Mouse (Mus musculus) layer of hippocampus, postnatal 14 days (tissue): ENCODE measurements around the gene Gm10271. TPM values are rescaled to one million over a fixed set of nuclear protein-coding genes. Genes with fewer than 3 reads are reported as not detected.

Source experiments
- DNase-seq, 2 experiments: peaks; one replicate each; pipeline ENCODE4 v3.0.0; 2021 to 2022; ENCODE audit warnings: low spot score in 2 of 2, mixed read lengths in 1 of 2
- total RNA-seq, 2 experiments: library from RNA; stranded (reverse); gene quantifications; 2 replicates each; pipeline ENCODE4 v1.2.3; 2021

The Gm10271 gene
- total RNA-seq, 2 experiments from 2014 or later = not detected

- no peak for DNase-seq
Measured at GRCm38 (mm10) chr10:116980273-116980672, 7.9 kb upstream of the Gm10271 start.

DNA sequence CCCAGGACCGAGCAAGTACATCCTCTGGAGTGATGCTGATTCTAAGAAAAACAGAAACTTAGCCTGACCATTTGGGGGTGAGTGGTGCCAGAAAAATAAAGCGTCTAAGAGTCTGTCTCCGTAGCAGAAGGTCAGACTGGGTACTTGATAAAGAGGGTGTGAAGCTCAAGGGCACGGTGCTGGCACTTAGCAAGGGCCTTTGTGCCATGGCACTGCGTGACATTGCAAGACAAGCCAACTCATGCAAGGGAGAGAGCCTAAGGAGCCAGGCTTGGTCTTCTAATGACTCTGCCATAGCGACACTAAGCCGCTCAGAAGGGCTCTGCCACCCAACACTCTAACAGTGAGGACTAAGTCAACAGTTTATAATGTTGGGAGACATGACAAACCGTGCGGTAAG is 6.4 kb upstream of the Gm10271 start:
- DNase-seq = no peak

DNA sequence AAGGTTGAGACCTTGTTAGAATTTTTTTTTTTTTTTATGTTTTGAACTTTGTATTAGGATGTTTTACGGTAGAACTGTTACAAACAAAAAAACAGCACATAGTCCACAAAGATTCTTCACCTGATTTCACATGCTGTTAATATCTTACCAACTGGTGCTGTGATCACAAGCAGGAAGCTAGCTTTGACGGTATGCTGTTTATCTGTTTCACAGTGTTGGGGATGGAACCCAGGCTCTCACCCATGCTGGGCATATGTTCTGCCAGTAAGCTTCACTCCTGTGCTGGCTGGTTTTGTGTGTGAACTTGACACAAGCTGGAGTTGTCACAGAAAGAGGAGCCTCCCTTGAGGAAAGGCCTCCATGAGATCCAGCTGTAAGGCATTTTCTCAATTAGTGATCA is 5.4 kb upstream of the Gm10271 start:
- DNase-seq = no peak

DNA sequence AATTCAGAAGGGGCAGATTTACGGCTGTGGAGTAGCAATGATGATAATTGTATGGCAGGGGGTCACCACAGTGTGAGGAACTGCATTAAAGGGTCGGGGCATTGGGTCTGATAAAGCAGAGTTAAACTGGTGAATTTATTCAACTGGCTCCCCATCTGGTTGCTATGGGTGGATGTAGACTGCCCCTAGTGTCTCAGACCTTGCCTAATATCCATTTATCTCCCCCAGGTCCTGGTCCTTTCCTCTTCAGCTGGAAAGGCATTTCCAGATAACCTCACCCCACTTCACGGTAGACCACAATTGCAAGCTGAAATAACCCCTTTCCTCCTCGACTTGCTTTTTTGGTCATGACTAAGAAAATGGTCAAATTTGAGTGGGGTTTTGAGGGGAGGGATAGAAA is 5.0 kb upstream of the Gm10271 start:
- no peak for DNase-seq

GRCm38 (mm10) chr10:116968741-116969140 is 3.7 kb downstream of the Gm10271 start:
- DNase-seq = no peak

DNA sequence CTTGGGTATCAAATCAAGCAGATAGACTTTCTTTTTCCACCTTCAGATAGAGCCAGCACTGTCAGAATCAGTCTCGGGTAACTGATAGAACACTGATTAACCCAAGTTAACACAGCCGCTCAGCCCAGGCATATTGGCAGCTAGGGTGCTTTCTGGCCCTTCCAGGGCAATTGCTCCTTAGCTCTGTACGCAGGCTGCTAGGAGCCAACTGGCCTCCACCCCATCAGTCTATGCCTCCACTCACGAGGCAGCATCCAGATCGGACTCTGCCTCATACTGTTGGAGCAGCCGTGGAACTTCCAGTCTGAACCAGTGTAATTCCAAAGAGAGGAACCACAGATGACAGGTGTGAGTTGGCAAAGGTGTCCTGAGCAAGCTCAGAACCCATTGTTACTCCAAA is 6.3 kb downstream of the Gm10271 start:
- no peak for DNase-seq

- DNase-seq = no peak
Measured at GRCm38 (mm10) chr10:116965297-116965696, 7.1 kb downstream of the Gm10271 start.

GRCm38 (mm10) chr10:116964571-116964970 is 7.8 kb downstream of the Gm10271 start:
- DNase-seq = no peak

DNA sequence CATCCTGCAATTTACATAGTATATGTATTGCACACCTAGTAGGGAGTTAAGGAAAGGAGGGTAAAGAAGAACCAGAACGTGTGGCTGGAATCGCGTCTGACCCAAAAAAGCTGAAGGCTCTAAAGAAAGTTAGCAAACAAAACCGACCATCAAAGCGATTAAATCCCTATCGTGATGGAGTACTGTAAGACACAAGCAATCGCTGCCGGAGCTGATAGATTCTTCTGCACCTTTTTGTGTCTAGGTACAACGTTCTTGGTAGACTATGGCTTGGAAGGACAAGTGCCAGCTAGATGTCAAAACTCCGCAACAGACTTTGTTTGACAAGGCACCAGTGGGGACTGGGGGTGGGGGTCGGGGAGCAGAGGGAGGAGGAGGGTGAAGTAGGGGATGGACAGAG is 8.3 kb downstream of the Gm10271 start:
- DNase-seq = no peak

DNA sequence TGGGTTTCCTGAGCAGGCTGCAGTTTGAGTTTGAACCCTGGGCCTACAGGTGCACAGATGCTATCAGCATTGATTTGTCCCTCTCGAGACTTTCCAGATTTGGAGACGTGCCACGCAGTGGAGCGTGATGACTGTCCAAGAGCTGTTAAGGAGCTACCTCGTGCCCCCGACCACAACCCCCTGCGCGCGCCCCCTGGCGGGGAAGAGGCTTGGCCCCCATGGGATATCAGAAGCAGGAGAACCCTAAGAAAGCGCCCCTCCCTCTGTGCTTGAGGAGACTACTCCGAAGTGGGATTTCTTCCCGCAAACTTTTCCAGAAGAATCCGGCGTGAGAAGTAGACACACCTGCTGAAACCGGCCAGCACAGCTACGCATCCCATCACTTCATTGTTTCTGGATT is 9.6 kb downstream of the Gm10271 start:
- no peak for DNase-seq

DNA sequence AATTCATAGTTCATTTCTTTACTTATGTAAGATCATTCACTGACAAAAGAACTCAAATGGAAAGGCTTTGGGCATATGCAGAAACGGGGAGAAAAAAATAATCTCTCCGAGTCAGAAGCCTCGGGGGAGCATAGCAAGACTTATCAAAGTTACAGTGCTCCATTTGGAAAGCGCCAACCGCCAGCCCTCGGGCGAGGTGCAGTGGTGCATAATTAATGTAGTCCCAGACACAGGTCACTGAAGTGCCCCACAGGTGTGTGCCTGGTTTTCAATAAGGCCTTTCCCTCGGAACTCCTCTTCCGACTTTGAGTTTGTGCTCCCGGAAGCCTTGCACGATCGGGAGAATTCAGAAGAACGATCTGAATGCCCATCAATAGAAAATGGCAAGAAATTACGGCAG is 10.3 kb downstream of the Gm10271 start:
- DNase-seq = no peak

DNA sequence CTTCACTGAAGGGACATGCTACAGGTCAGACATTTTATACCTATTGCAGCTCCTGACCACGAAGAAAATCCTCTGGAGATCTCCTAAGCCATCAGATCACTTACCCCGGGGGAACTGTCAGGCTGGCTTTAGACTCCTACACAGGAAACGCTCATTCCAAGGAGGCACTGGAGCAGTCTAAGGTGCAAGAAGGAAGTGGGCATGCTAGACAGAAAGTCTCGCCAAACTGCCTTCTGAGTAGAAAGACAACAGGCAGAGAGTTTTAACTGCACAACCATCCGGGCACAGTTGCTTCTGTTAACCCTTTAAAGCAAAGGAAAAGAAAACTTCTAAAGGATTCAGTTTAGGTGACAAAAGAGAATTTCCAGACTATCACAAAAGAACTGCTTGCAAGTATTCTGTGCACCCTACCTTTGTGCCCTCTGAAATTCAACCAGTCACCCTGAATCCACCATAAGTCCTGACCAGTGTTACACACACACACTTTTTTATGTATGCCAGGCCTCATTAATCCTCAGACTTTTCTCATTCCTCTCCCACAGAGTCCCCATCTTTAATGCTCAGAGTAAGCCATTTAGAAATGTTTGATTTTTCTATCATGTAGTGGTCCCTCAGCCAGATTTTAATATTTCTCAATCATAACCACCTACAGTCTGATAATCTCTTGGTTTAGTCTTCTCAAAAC is 14.4 kb downstream of the Gm10271 start:
- DNase-seq = no peak

DNA sequence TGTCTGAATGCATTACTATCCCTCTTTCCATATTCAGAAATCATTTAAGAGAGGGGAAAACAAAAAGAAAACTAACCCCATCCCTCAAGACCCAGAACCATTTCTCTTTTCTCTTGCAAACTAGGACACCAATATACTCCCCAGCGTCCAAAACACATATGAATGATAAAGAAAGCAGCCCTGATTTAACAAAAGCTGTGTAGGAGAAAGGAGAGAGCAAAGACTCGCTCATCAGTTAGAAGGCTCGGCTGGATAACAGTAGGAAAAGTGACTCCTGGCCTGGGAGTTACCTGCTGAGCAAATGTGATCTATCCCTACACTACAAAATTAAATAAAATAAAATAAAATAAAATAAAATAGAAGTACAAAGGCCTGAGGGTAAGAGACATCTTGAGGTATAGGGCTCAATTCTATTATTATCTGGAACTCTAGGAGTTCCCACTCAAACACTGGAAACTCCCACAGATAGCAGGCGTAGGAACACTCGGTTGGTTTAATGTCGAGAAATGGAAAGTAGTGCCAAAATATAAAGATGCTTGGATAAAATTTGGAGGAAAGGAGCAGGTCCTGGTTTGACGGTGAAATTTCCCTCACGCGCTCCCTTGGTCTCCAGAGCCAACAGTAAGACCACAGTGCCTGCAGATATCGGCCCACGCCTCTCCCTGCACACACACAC is 15.8 kb downstream of the Gm10271 start:
- no peak for DNase-seq

DNA sequence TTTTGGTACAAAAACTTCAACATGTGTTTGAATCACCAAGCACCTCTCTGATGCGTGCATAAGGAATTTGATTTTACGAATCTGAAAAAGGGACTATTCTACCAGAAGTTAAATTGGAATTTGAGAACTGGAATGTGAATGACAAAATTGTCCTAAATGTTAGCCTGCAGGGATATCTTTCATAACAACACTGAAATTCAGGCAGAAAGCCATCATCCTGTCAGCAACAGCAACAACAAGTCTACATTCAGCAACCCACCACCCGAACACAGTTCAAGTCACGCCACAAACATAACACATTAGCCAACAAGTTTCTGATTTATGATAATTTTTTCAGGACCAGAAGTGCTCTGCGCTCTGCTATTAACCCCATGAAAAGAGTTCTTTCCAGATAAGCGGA is 17.2 kb downstream of the Gm10271 start:
- DNase-seq = no peak

- no peak for DNase-seq
Measured at GRCm38 (mm10) chr10:116950886-116951285, 21.5 kb downstream of the Gm10271 start.

GRCm38 (mm10) chr10:116950009-116950769 is 22.2 kb downstream of the Gm10271 start, which contains the start of gene Rab3ip:
Rab3ip (minus strand) TSS chr10:116950769.
- peak; percentile 91 to 93 for DNase-seq

- DNase-seq = peak in 1 of 2 experiments; percentile 28
Measured at GRCm38 (mm10) chr10:116949111-116950008, 23.0 kb downstream of the Gm10271 start.

DNA sequence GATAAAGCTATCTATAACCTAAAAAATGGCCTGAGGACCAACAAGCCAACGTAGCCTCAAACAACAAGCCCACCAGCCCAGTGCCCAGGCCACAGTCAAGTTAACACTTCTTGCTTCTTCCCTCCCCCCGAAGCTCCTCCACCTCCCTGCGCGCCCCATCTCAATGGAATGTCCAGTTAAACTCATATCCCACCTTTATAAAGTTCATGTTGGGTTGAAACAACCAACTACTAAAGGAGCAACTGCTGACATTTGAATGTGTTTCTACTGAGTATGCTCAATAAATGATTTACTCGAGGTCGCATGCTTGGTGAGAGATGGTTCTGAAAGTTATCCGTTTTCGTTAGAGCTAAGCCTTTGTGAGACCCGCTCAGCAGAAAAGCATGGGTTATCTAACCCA is 24.0 kb downstream of the Gm10271 start:
- no peak for DNase-seq

DNA sequence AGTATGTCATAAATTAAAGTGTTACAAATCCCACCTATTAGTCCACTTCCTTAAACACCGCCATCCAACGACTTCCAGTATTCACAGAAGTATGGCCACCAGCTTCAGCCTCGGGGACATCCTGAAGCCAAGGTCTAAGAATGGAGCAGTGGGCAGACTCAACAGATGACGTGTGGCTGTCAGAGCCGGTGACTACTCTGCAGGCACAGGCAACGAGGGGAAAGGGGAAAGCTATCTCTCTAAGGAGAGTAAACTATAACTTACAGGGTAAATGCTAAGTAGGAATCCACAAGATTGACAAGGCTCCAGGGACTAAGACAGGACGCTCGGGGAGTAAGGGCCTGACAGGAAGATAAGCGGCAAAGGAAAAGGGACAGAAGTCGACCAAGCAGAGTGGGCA is 27.5 kb downstream of the Gm10271 start:
- DNase-seq = no peak

GRCm38 (mm10) chr10:116944144-116944543 is 28.3 kb downstream of the Gm10271 start:
- DNase-seq = no peak

DNA sequence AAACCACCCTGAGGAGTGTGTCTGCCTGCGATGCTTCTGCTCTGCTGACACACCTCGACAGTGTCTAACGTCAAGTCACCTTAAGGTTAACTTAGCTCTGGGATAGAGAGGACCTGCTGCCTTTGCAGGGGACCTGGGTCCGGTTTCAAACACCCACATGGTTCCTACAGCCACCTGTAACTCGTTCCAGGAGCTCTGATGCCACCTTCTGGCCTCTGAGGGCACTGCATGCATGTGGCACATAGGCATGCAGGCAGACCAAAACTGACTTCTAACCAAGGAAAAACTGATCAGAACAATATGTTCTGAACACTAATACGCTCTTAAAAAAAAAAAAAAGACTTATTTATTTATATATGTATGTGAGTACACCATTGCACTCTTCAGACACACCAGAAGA is 29.4 kb downstream of the Gm10271 start:
- no peak for DNase-seq
